12 mouse cellular contexts compared by ENCODE assay signal in genomic region chr8:91996305-91997022, GRCm38 (mm10).
A peak's percentile ranks its signal among the peaks of the same experiment; 100 is the strongest.
DNase-seq lines count a peak whose midpoint lies in the region; ATAC-seq lines count a peak whose summit lies in the region.
"Had no signal": no experiment of that assay in that cellular context is flagged by ENCODE, and none has a peak within 500 bp of the region (broad histone marks: within the 10 kb centered on the region; RNA-seq: fewer than 3 reads in every experiment).

No protein-coding gene starts in this region.

- ATAC-seq in neural tube, embryonic 15.5 days (ENCODE audit: low FRiP score): no peak
- ATAC-seq in forebrain, embryonic 13.5 days: peak; percentile 20; the same call in 1 of the 2 replicates
- peak; percentile 18 for ATAC-seq in midbrain, embryonic 13.5 days
- ATAC-seq: lung, postnatal 0 days had no signal

- H3K4me2 ChIP-seq in neural tube, embryonic 15.5 days: no peak overlapping the region
- peak overlapping the region; percentile 20 for H3K4me2 ChIP-seq in forebrain, embryonic 13.5 days
- H3K4me2 ChIP-seq in midbrain, embryonic 13.5 days (replicated peaks): peak overlapping the region; percentile 11; the same call in 1 of the 2 replicates
- H3K4me2 ChIP-seq: embryonic facial prominence, embryonic 13.5 days; liver, embryonic 13.5 days had no signal

- peaks cover 4% of the 10 kb centered on the region; the same call in 1 of the 2 replicates for H3K9me3 ChIP-seq in neural tube, embryonic 15.5 days (replicated peaks)
- no peaks in the 10 kb centered on the region; the same call in 1 of the 2 replicates for H3K9me3 ChIP-seq in forebrain, embryonic 13.5 days (replicated peaks)
- H3K9me3 ChIP-seq in midbrain, embryonic 13.5 days: peaks cover 5% of the 10 kb centered on the region; the same call in 1 of the 2 replicates
- H3K9me3 ChIP-seq: liver, embryonic 13.5 days had no signal

- peaks cover 51% of the 10 kb centered on the region for H3K4me1 ChIP-seq in neural tube, embryonic 15.5 days
- H3K4me1 ChIP-seq in forebrain, embryonic 13.5 days: peaks cover 53% of the 10 kb centered on the region
- H3K4me1 ChIP-seq in midbrain, embryonic 13.5 days (replicated peaks): peaks cover 62% of the 10 kb centered on the region

- DNase-seq in neural tube, embryonic 10.5 days (ENCODE audit: extremely low spot score, low spot score): peak; percentile 43
- DNase-seq in Muller cell, postnatal 12 days (ENCODE audit: inconsistent ontology term): no peak
- DNase-seq in urinary bladder, postnatal 4 days (ENCODE audit: low spot score in 2 of 2): no peak
- DNase-seq in gastrocnemius, postnatal 25 days: no peak
- DNase-seq: adrenal gland, postnatal 25 days; kidney, adult 9 months; liver, embryonic 13.5 days had no signal

- no peak overlapping the region for H3K27ac ChIP-seq in neural tube, embryonic 15.5 days (replicated peaks)
- H3K27ac ChIP-seq in forebrain, embryonic 13.5 days: no peak overlapping the region
- peak overlapping the region; percentile 86 for H3K27ac ChIP-seq in midbrain, embryonic 13.5 days
- H3K27ac ChIP-seq: embryonic facial prominence, embryonic 13.5 days; liver, embryonic 13.5 days had no signal

- 13% methylated on average over 10 of the region's 10 CpGs for WGBS in neural tube, embryonic 15.5 days
- 5% methylated on average over 10 of the region's 10 CpGs for WGBS in forebrain, embryonic 13.5 days
- WGBS in midbrain, embryonic 13.5 days: 6% methylated on average over 10 of the region's 10 CpGs

- no peaks in the 10 kb centered on the region for H3K36me3 ChIP-seq in neural tube, embryonic 15.5 days
- H3K36me3 ChIP-seq in forebrain, embryonic 13.5 days (ENCODE audit: poor library complexity, severe bottlenecking): no peaks in the 10 kb centered on the region
- H3K36me3 ChIP-seq in midbrain, embryonic 13.5 days: no peaks in the 10 kb centered on the region
- H3K36me3 ChIP-seq: embryonic facial prominence, embryonic 13.5 days; liver, embryonic 13.5 days had no signal

- no peak overlapping the region for H3K4me3 ChIP-seq in neural tube, embryonic 15.5 days (replicated peaks)
- H3K4me3 ChIP-seq in forebrain, embryonic 13.5 days: no peak overlapping the region
- no peak overlapping the region for H3K4me3 ChIP-seq in midbrain, embryonic 13.5 days (replicated peaks)
- H3K4me3 ChIP-seq: embryonic facial prominence, embryonic 13.5 days; liver, embryonic 13.5 days had no signal

- H3K9ac ChIP-seq in neural tube, embryonic 15.5 days (replicated peaks): no peak overlapping the region
- 0 out of 2 replicates have a peak overlapping the region, but pooled peaks have one; percentile 7 for H3K9ac ChIP-seq in forebrain, embryonic 13.5 days
- H3K9ac ChIP-seq in midbrain, embryonic 13.5 days (replicated peaks): 0 out of 2 replicates have a peak overlapping the region, but pooled peaks have one; percentile 25
- H3K9ac ChIP-seq: embryonic facial prominence, embryonic 13.5 days; liver, embryonic 13.5 days had no signal

- H3K27me3 ChIP-seq in neural tube, embryonic 15.5 days (replicated peaks): peaks cover 10% of the 10 kb centered on the region; the same call in 1 of the 2 replicates
- peaks cover 74% of the 10 kb centered on the region for H3K27me3 ChIP-seq in forebrain, embryonic 13.5 days
- H3K27me3 ChIP-seq in midbrain, embryonic 13.5 days: 0 out of 2 replicates have a peak, but pooled peaks cover 3% of the 10 kb centered on the region
